Mouse (Mus musculus): Measurements from ENCODE around the gene Pou2f3. TPM values are rescaled to one million over a fixed set of nuclear protein-coding genes. Genes with fewer than 3 reads are reported as not detected.

Pou2f3 gene
- 0.89 and 1.3 TPM in 2 replicates for polyA plus RNA-seq (2014; fragmentation: Nextera tagmentation; extraction: Ambion mirVana)

GRCm38 (mm10) chr9:43210190-43210682 is at the start of gene Pou2f3:
Pou2f3 (minus strand) TSS chr9:43210369.
- Histone ChIP-seq H3K27ac (ENCODE audit: low read depth) (peak within 1 kb of the TSS; percentile 49), H3K4me1 (replicated peaks; ENCODE audit: control insufficient read depth, insufficient read depth, low read length) (peaks cover 21% of the 10 kb centered on the region), H3K4me3 (ENCODE audit: low read depth, low read length) (no peak within 1 kb of the TSS), H3K27me3 (replicated peaks; ENCODE audit: control insufficient read depth, insufficient read depth, low read length) (peaks cover 12% of the 10 kb centered on the region), H3K9me3 (ENCODE audit: control insufficient read depth, low read length) (no peaks in the 10 kb centered on the region), H3K36me3 (ENCODE audit: control insufficient read depth, insufficient read depth, low read length) (no peaks in the 10 kb centered on the region), H3K4me2 (ENCODE audit: low read length) (peak within 1 kb of the TSS; percentile 11), H3K9ac (ENCODE audit: low read length) (no peak within 1 kb of the TSS)
- ATAC-seq (replicated peaks; ENCODE audit: low FRiP score, low TSS enrichment, low read depth) (peak; percentile 67), DNase-seq (ENCODE audit: low spot score) (peak; percentile 71)
- 10% methylated on average over 13 of the region's 13 CpGs for WGBS

DNA sequence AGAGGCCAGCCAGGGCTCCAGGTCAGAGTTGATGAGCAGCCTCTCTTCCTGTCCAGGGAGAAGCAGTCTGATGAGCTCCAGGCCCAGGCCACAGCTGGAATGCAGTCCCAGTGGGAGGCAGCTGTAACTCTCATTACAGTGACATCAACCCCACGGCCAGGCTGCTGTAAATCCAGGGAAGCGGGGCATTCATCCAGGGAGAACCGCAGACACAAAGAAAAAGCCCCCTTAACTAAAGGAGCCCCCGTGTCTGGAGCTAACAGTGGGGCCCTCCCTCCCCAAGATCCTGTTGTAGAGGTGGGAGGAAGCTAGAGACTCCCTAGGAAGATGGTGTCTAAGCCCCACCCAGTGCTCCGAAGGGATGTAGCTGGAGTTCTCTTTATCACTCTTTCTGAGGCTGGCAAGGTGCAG is 43.1 kb upstream of the Pou2f3 start:
- H3K27ac ChIP-seq (ENCODE audit: low read depth), result peak overlapping the region; percentile 90
- 26% methylated on average over 5 of the region's 5 CpGs for WGBS
- no peaks in the 10 kb centered on the region for H3K27me3 ChIP-seq (replicated peaks; ENCODE audit: control insufficient read depth, insufficient read depth, low read length)
- H3K9me3 ChIP-seq (ENCODE audit: control insufficient read depth, low read length), result no peaks in the 10 kb centered on the region
- ATAC-seq (replicated peaks; ENCODE audit: low FRiP score, low TSS enrichment, low read depth) (peak; percentile 84), DNase-seq (ENCODE audit: low spot score) (peak; percentile 74)
- H3K4me1 ChIP-seq (replicated peaks; ENCODE audit: control insufficient read depth, insufficient read depth, low read length), result peaks cover 24% of the 10 kb centered on the region
- H3K4me2 ChIP-seq (ENCODE audit: low read length), result peak overlapping the region; percentile 27; the same call in 1 of the 2 replicates
- H3K9ac ChIP-seq (ENCODE audit: low read length), result 0 out of 2 replicates have a peak overlapping the region, but pooled peaks have one; percentile 2
- no peak overlapping the region for H3K4me3 ChIP-seq (ENCODE audit: low read depth, low read length)
- H3K36me3 ChIP-seq (ENCODE audit: control insufficient read depth, insufficient read depth, low read length), result no peaks in the 10 kb centered on the region

- Histone ChIP-seq H3K4me1 (replicated peaks; ENCODE audit: control insufficient read depth, insufficient read depth, low read length) (peaks cover 24% of the 10 kb centered on the region), H3K27ac (ENCODE audit: low read depth) (peak overlapping the region; percentile 90), H3K9ac (ENCODE audit: low read length) (0 out of 2 replicates have a peak overlapping the region, but pooled peaks have one; percentile 2), H3K27me3 (replicated peaks; ENCODE audit: control insufficient read depth, insufficient read depth, low read length) (no peaks in the 10 kb centered on the region), H3K4me3 (ENCODE audit: low read depth, low read length) (no peak overlapping the region), H3K4me2 (ENCODE audit: low read length) (peak overlapping the region; percentile 27; the same call in 1 of the 2 replicates), H3K9me3 (ENCODE audit: control insufficient read depth, low read length) (no peaks in the 10 kb centered on the region), H3K36me3 (ENCODE audit: control insufficient read depth, insufficient read depth, low read length) (no peaks in the 10 kb centered on the region)
- WGBS, result 38% methylated on average over 3 of the region's 3 CpGs
- no peak for DNase-seq (ENCODE audit: low spot score)
- ATAC-seq (replicated peaks; ENCODE audit: low FRiP score, low TSS enrichment, low read depth), result peak; percentile 59
These were observed 42.6 kb upstream of the Pou2f3 start for GRCm38 (mm10) chr9:43252790-43253189.

DNA sequence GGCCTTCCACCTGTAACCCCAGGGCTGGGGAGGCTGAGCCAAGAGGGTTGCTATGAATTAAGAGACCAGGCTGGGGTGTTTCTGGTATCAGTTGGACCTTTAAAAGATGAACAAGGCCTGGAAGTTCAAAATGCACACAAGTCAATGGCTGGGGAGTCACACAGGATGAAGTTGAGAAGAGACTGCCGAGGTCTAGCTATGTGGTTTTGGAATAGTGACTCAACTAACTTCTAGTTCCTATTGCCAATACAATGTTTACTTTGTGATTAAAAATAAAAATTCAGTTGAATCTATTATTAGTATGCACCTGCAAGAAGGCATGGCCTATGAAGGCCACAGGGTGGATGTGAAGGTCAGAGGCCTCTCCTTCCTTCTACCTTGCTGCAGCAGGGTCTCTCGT is 41.6 kb upstream of the Pou2f3 start:
- no peak overlapping the region for H3K4me3 ChIP-seq (ENCODE audit: low read depth, low read length)
- H3K36me3 ChIP-seq (ENCODE audit: control insufficient read depth, insufficient read depth, low read length), result no peaks in the 10 kb centered on the region
- peaks cover 26% of the 10 kb centered on the region for H3K4me1 ChIP-seq (replicated peaks; ENCODE audit: control insufficient read depth, insufficient read depth, low read length)
- DNase-seq (ENCODE audit: low spot score), result no peak
- H3K27ac ChIP-seq (ENCODE audit: low read depth), result peak overlapping the region; percentile 90; the same call in 1 of the 2 replicates
- no peaks in the 10 kb centered on the region for H3K27me3 ChIP-seq (replicated peaks; ENCODE audit: control insufficient read depth, insufficient read depth, low read length)
- no peak overlapping the region for H3K9ac ChIP-seq (ENCODE audit: low read length)
- WGBS, result 89% methylated on average over 2 of the region's 2 CpGs
- H3K4me2 ChIP-seq (ENCODE audit: low read length), result no peak overlapping the region
- ATAC-seq (replicated peaks; ENCODE audit: low FRiP score, low TSS enrichment, low read depth), result no peak
- H3K9me3 ChIP-seq (ENCODE audit: control insufficient read depth, low read length), result no peaks in the 10 kb centered on the region

- no peak for DNase-seq (ENCODE audit: low spot score)
- no peak overlapping the region for H3K4me2 ChIP-seq (ENCODE audit: low read length)
These were observed 36.6 kb upstream of the Pou2f3 start for GRCm38 (mm10) chr9:43246738-43247180.

DNA sequence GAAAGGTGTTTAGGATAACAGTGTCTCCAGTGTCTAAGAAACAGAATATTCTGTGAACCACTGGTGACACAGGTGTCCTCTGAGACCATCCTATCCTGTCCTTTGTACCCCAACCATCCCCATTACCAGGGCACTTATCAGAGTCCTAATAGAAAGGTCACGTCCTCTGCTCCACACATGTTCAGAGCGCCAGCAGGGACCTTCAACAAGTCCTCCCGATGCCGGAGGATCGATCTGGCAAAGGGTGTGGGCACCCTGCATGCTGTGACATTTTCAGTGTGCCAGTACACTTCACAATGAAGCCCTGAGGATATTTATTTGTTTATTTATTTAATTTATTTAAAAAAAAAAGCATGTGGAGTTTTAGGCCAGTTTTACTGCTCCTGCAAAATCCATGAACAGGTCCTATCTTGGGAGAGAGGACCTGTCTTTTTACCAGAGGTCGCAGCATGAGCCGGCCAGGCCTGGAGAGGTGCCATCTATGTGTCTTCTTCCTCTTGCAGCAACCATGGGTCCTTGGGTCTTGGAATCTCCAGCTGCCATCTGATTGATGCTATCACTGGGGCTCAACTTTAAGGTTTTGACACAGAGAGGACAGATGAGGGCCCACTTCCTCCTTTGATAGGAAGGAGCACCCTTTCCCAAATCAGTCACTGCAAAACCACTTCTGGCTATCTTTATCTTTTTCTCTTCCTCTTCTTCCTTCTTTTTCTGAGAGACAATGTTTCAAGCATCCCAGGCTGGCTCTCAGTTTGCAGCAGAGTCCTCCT is 35.8 kb upstream of the Pou2f3 start:
- Histone ChIP-seq H3K4me2 (ENCODE audit: low read length) (no peak overlapping the region), H3K9me3 (ENCODE audit: control insufficient read depth, low read length) (no peaks in the 10 kb centered on the region), H3K4me1 (replicated peaks; ENCODE audit: control insufficient read depth, insufficient read depth, low read length) (0 out of 2 replicates have a peak, but pooled peaks cover 4% of the 10 kb centered on the region), H3K4me3 (ENCODE audit: low read depth, low read length) (no peak overlapping the region), H3K9ac (ENCODE audit: low read length) (no peak overlapping the region), H3K27ac (ENCODE audit: low read depth) (no peak overlapping the region), H3K36me3 (ENCODE audit: control insufficient read depth, insufficient read depth, low read length) (no peaks in the 10 kb centered on the region), H3K27me3 (replicated peaks; ENCODE audit: control insufficient read depth, insufficient read depth, low read length) (no peaks in the 10 kb centered on the region)
- ATAC-seq (replicated peaks; ENCODE audit: low FRiP score, low TSS enrichment, low read depth) (no peak), DNase-seq (ENCODE audit: low spot score) (no peak)
- WGBS, result 87% methylated on average over 7 of the region's 7 CpGs

More at GRCm38 (mm10) chr9:43246738-43247180, 36.6 kb upstream of the Pou2f3 start:
- no peak for ATAC-seq (replicated peaks; ENCODE audit: low FRiP score, low TSS enrichment, low read depth)
- Histone ChIP-seq H3K4me1 (replicated peaks; ENCODE audit: control insufficient read depth, insufficient read depth, low read length) (peaks cover 4% of the 10 kb centered on the region; the same call in 1 of the 2 replicates), H3K9ac (ENCODE audit: low read length) (no peak overlapping the region), H3K4me3 (ENCODE audit: low read depth, low read length) (no peak overlapping the region), H3K36me3 (ENCODE audit: control insufficient read depth, insufficient read depth, low read length) (no peaks in the 10 kb centered on the region), H3K27me3 (replicated peaks; ENCODE audit: control insufficient read depth, insufficient read depth, low read length) (no peaks in the 10 kb centered on the region), H3K9me3 (ENCODE audit: control insufficient read depth, low read length) (no peaks in the 10 kb centered on the region), H3K27ac (ENCODE audit: low read depth) (0 out of 2 replicates have a peak overlapping the region, but pooled peaks have one; percentile 18)
- WGBS, result 36% methylated on average over 10 of the region's 10 CpGs

- ATAC-seq (replicated peaks; ENCODE audit: low FRiP score, low TSS enrichment, low read depth), result no peak
- DNase-seq (ENCODE audit: low spot score), result no peak
- H3K4me3 ChIP-seq (ENCODE audit: low read depth, low read length), result no peak overlapping the region
- no peaks in the 10 kb centered on the region for H3K9me3 ChIP-seq (ENCODE audit: control insufficient read depth, low read length)
- H3K36me3 ChIP-seq (ENCODE audit: control insufficient read depth, insufficient read depth, low read length), result no peaks in the 10 kb centered on the region
- H3K4me1 ChIP-seq (replicated peaks; ENCODE audit: control insufficient read depth, insufficient read depth, low read length), result peaks cover 22% of the 10 kb centered on the region
- no peak overlapping the region for H3K9ac ChIP-seq (ENCODE audit: low read length)
- 73% methylated on average over 5 of the region's 5 CpGs for WGBS
- no peak overlapping the region for H3K27ac ChIP-seq (ENCODE audit: low read depth)
- no peak overlapping the region for H3K4me2 ChIP-seq (ENCODE audit: low read length)
- no peaks in the 10 kb centered on the region for H3K27me3 ChIP-seq (replicated peaks; ENCODE audit: control insufficient read depth, insufficient read depth, low read length)
These were observed 32.3 kb upstream of the Pou2f3 start for GRCm38 (mm10) chr9:43242432-43242831.

DNA sequence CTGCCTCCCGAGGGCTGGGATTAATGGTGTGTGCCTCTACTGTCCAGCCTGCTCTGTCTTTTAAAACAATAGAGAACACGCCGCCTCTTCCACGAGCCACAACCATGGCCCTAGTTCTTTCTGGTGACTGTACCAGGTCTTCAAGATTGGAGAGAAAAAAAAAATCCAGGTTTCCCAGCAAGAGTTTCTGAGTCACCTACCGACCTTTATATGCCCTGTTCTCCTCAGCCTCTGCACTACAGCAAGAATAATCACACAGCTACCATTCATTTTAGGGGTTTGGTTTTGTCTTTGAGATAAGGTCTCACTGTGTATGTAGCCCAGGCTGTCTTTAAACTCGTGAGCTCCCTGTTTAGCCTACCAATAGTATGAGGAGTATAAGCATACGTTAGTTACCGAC is 31.8 kb upstream of the Pou2f3 start:
- ATAC-seq (replicated peaks; ENCODE audit: low FRiP score, low TSS enrichment, low read depth) (no peak), DNase-seq (ENCODE audit: low spot score) (no peak)
- H3K27me3 ChIP-seq (replicated peaks; ENCODE audit: control insufficient read depth, insufficient read depth, low read length), result no peaks in the 10 kb centered on the region
- no peak overlapping the region for H3K4me2 ChIP-seq (ENCODE audit: low read length)
- H3K9ac ChIP-seq (ENCODE audit: low read length), result no peak overlapping the region
- 85% methylated on average over 8 of the region's 8 CpGs for WGBS
- no peaks in the 10 kb centered on the region for H3K9me3 ChIP-seq (ENCODE audit: control insufficient read depth, low read length)
- no peak overlapping the region for H3K4me3 ChIP-seq (ENCODE audit: low read depth, low read length)
- H3K4me1 ChIP-seq (replicated peaks; ENCODE audit: control insufficient read depth, insufficient read depth, low read length), result peaks cover 27% of the 10 kb centered on the region
- no peak overlapping the region; the same call in 1 of the 2 replicates for H3K27ac ChIP-seq (ENCODE audit: low read depth)
- H3K36me3 ChIP-seq (ENCODE audit: control insufficient read depth, insufficient read depth, low read length), result no peaks in the 10 kb centered on the region; the same call in 1 of the 2 replicates
